Mouse (Mus musculus) intestine, embryonic 14.5 days (tissue): ENCODE measurements at regions not wholly inside any gene's neighbourhood (a gene's known extent, or its start where the extent isn't known, plus 50 kb on each side); places are given as distances from the start of the nearest gene placed in this dataset.
A peak's percentile ranks its signal among the peaks of the same experiment; 100 is the strongest.

Experiments
- ATAC-seq: fragments of 200-750 bp; cut with Nextera tagmentation; replicated peaks from 2 replicates; pipeline ENCODE4 v1.8.0; 2017; ENCODE audit warnings: low read depth, moderate number of reproducible peaks, moderate TSS enrichment, moderate library complexity; ENCODE audit not compliant: low FRiP score, low TSS enrichment
- DNase-seq: peaks from one replicate; pipeline ENCODE4 v3.0.0-alpha.2; 2018; ENCODE audit warnings: low spot score
- H3K27ac ChIP-seq: fragments of 300-500 bp; sonication (generic); 2 replicates; pipeline ENCODE4 v1.5.1; 2014; ENCODE audit warnings: low read depth, mild to moderate bottlenecking, control low read depth
- H3K27me3 ChIP-seq: fragments of 300-500 bp; sonication (generic); replicated peaks from 2 replicates; pipeline ENCODE4 v1.6.1; 2014; ENCODE audit warnings: low read length, control low read depth; ENCODE audit not compliant: control insufficient read depth, insufficient read depth
- H3K36me3 ChIP-seq: fragments of 300-500 bp; sonication (generic); 2 replicates; pipeline ENCODE4 v1.6.1; 2014; ENCODE audit warnings: low read length, control low read depth; ENCODE audit not compliant: control insufficient read depth, insufficient read depth
- H3K4me1 ChIP-seq: fragments of 300-500 bp; sonication (generic); replicated peaks from 2 replicates; pipeline ENCODE4 v1.6.1; 2014; ENCODE audit warnings: low read length, control low read depth, mixed read lengths; ENCODE audit not compliant: control insufficient read depth, insufficient read depth
- H3K4me2 ChIP-seq: fragments of 300-500 bp; sonication (generic); 2 replicates; pipeline ENCODE4 v1.6.1; 2014; ENCODE audit warnings: low read length
- H3K4me3 ChIP-seq: fragments of 300-500 bp; sonication (generic); 2 replicates; pipeline ENCODE4 v1.5.1; 2014; ENCODE audit warnings: low read depth, low read length, control low read depth, mixed read lengths
- H3K9ac ChIP-seq: fragments of 300-500 bp; sonication (generic); 2 replicates; pipeline ENCODE4 v1.6.1; 2014; ENCODE audit warnings: mild to moderate bottlenecking, low read length
- H3K9me3 ChIP-seq: fragments of 300-500 bp; sonication (generic); 2 replicates; pipeline ENCODE4 v1.6.1; 2016; ENCODE audit warnings: low read length, control low read depth; ENCODE audit not compliant: control insufficient read depth
- WGBS: fragments of 180-500 bp; shearing (Covaris S2); extraction: QIAGEN DNeasy Blood & Tissue Kit; methylation state at CpG from one replicate; pipeline ENCODE4 v1.1.7; 2014; 5-methylcytosine and 5-hydroxymethylcytosine counted together

DNA sequence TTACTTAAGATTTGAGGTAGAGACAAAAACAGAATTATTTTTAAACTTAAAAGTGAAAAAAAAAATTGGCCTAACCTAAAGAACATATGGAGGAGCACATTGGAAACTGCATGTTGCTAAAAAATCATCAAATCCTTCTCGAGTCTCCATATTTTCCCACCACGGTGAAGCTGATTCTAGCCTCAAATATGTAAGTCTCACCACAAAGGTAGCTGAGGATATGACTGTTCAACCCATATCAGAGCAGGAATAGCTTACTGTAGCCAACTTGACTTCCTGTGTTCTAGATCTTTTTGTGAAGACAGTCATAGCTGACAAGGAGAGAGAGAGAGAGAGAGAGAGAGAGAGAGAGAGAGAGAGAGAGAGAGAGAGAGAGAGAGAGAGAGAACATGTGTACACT is 1039.8 kb downstream of the Car8 start:
- H3K9me3 ChIP-seq = no peaks in the 10 kb centered on the region
- H3K4me1 ChIP-seq = no peaks in the 10 kb centered on the region
- H3K4me3 ChIP-seq = no peak overlapping the region
- H3K27me3 ChIP-seq = no peaks in the 10 kb centered on the region
- H3K36me3 ChIP-seq = no peaks in the 10 kb centered on the region
- H3K4me2 ChIP-seq = no peak overlapping the region
- H3K9ac ChIP-seq = no peak overlapping the region
- 93% methylated on average over 2 of the region's 2 CpGs for WGBS
- no peak overlapping the region for H3K27ac ChIP-seq
- ATAC-seq = no peak
- no peak for DNase-seq

GRCm38 (mm10) chr4:7196570-7196969 is 1042.3 kb downstream of the Car8 start:
- ATAC-seq = no peak
- Histone ChIP-seq H3K36me3 (no peaks in the 10 kb centered on the region), H3K27ac (no peak overlapping the region), H3K4me3 (no peak overlapping the region), H3K4me2 (no peak overlapping the region), H3K9me3 (no peaks in the 10 kb centered on the region), H3K4me1 (no peaks in the 10 kb centered on the region), H3K9ac (no peak overlapping the region), H3K27me3 (no peaks in the 10 kb centered on the region)
- DNase-seq = no peak
- WGBS = 53% methylated on average over 3 of the region's 3 CpGs

- H3K4me1 ChIP-seq = no peaks in the 10 kb centered on the region
- ATAC-seq (no peak), DNase-seq (no peak)
- H3K4me3 ChIP-seq = no peak overlapping the region
- H3K9ac ChIP-seq = no peak overlapping the region
- 59% methylated on average over 1 of the region's 1 CpGs for WGBS
- no peak overlapping the region for H3K4me2 ChIP-seq
- no peak overlapping the region for H3K27ac ChIP-seq
- H3K9me3 ChIP-seq = no peaks in the 10 kb centered on the region
- H3K36me3 ChIP-seq = no peaks in the 10 kb centered on the region
- H3K27me3 ChIP-seq = no peaks in the 10 kb centered on the region
These were observed 1043.2 kb downstream of the Car8 start for GRCm38 (mm10) chr4:7195619-7196018.

GRCm38 (mm10) chr4:7191912-7192311 is 1046.9 kb downstream of the Car8 start:
- Histone ChIP-seq H3K27me3 (no peaks in the 10 kb centered on the region), H3K4me3 (no peak overlapping the region), H3K9ac (no peak overlapping the region), H3K9me3 (no peaks in the 10 kb centered on the region), H3K4me1 (no peaks in the 10 kb centered on the region), H3K36me3 (no peaks in the 10 kb centered on the region), H3K4me2 (no peak overlapping the region), H3K27ac (no peak overlapping the region)
- DNase-seq = no peak
- no peak for ATAC-seq
- 60% methylated on average over 3 of the region's 3 CpGs for WGBS

DNA sequence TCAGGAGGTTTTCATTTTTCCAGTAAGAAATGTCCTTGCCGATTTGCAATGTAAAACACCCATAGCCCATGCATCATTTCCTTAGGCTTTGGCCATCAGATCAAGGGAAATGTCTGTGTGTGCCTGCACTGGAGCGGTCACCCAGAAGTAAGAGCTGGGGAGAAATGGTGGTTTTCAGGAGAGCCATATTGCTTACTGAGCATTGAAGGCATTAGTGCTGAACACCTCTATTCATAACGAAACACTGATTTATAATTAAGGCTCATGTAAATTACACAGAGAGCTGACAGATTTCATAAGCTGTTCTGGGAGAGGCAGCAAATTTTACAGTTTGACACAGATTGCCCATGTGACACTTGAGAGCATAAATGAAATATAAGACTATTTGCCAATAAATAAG is 1047.6 kb downstream of the Car8 start:
- no peak for DNase-seq
- no peaks in the 10 kb centered on the region for H3K4me1 ChIP-seq
- no peaks in the 10 kb centered on the region for H3K9me3 ChIP-seq
- 87% methylated on average over 3 of the region's 3 CpGs for WGBS
- H3K27me3 ChIP-seq = no peaks in the 10 kb centered on the region
- H3K27ac ChIP-seq = no peak overlapping the region
- no peak overlapping the region for H3K4me2 ChIP-seq
- ATAC-seq = no peak
- no peaks in the 10 kb centered on the region for H3K36me3 ChIP-seq
- H3K9ac ChIP-seq = no peak overlapping the region
- H3K4me3 ChIP-seq = no peak overlapping the region

- Histone ChIP-seq H3K4me1 (no peaks in the 10 kb centered on the region), H3K9me3 (no peaks in the 10 kb centered on the region), H3K9ac (no peak overlapping the region), H3K4me2 (no peak overlapping the region), H3K4me3 (no peak overlapping the region), H3K36me3 (no peaks in the 10 kb centered on the region), H3K27me3 (no peaks in the 10 kb centered on the region), H3K27ac (no peak overlapping the region)
- DNase-seq (no peak), ATAC-seq (no peak)
- WGBS = 83% methylated on average over 9 of the region's 9 CpGs
These were observed 1063.8 kb downstream of the Car8 start for GRCm38 (mm10) chr4:7175030-7175429.

DNA sequence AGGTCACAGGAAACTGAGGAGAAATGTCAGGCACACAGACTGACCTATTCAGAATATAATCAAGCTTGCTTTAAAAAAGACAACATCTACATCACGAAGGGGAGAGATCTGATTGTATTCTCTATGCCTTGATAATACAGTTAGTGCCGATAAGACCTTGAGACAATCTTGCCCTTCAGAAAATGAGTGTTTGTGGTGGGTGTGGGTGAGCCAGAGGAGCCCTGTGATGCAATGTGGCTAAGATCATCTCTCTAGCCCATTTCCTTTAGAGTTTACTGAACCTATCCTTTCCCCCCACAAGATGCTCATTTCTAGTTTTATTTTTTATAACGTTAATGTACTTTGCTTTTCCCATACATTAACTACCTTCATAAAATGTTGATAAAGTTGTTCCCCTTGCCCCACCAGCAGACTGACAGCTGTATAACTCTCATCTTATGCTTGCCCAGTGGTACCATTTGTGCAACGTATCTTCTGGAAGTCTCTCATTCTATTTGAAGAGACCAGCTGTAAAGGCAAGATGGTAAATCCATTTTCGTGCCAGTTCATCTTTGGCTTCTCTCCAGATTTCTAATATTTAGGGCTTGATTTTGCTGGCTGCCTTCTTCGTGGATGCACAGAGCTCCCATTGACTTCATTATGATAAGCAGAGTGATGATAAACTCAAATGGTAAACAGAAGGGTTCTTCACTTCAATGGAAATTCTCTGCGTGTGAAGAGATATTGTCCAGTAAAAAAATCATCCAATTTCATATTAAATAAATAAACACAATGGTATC is 1066.1 kb downstream of the Car8 start:
- 81% methylated on average over 7 of the region's 7 CpGs for whole genome bisulfite sequencing
- H3K27ac ChIP-seq = no peak overlapping the region
- DNase-seq (no peak), ATAC-seq (no peak)
- H3K9me3 ChIP-seq = no peaks in the 10 kb centered on the region
- H3K27me3 ChIP-seq = no peaks in the 10 kb centered on the region
- H3K4me1 ChIP-seq = no peaks in the 10 kb centered on the region
- no peaks in the 10 kb centered on the region for H3K36me3 ChIP-seq
- H3K4me3 ChIP-seq = no peak overlapping the region
- no peak overlapping the region for H3K4me2 ChIP-seq
- no peak overlapping the region for H3K9ac ChIP-seq

- no peak overlapping the region for H3K9ac ChIP-seq
- H3K36me3 ChIP-seq = no peaks in the 10 kb centered on the region
- no peak overlapping the region for H3K27ac ChIP-seq
- no peaks in the 10 kb centered on the region for H3K27me3 ChIP-seq
- H3K9me3 ChIP-seq = no peaks in the 10 kb centered on the region
- DNase-seq = no peak
- no peaks in the 10 kb centered on the region for H3K4me1 ChIP-seq
- no peak overlapping the region for H3K4me2 ChIP-seq
- peak; percentile 47; the same call in 1 of the 2 replicates for ATAC-seq
- H3K4me3 ChIP-seq = no peak overlapping the region
- 45% methylated on average over 4 of the region's 4 CpGs for WGBS
These were observed 1067.0 kb downstream of the Car8 start for GRCm38 (mm10) chr4:7171637-7172417.

- DNase-seq (no peak), ATAC-seq (no peak)
- no peak overlapping the region for H3K4me3 ChIP-seq
- no peak overlapping the region for H3K4me2 ChIP-seq
- no peaks in the 10 kb centered on the region for H3K27me3 ChIP-seq
- H3K9me3 ChIP-seq = no peaks in the 10 kb centered on the region
- no peaks in the 10 kb centered on the region for H3K4me1 ChIP-seq
- WGBS = 82% methylated on average over 4 of the region's 4 CpGs
- no peak overlapping the region for H3K9ac ChIP-seq
- H3K27ac ChIP-seq = no peak overlapping the region
- no peaks in the 10 kb centered on the region for H3K36me3 ChIP-seq
These were observed 1077.4 kb downstream of the Car8 start for GRCm38 (mm10) chr4:7161411-7161810.
